Mouse (Mus musculus): Measurements from ENCODE around the gene Nol8.

DNA sequence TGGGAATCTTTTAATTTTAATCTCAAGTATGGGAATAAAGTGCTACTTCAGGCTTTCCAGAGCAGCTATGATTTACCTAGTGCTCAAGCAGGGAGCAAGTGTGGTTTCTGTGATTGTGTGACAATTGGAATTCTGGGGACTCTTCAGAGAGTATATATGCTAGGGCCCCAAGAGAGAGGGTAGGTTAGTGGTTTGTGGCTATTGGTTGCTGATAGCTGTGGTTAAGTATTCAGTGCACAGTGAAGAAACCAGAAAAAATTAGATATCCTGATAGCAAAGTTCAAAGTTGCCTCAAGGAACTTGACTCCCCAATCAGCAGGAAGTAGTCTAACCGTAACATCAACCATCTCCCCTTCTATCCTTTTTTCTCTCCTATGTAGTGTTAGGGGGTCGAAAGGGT is 24.9 kb downstream of the Nol8 start:
- TF ChIP-seq CTCF (IDR thresholded peaks at IDR 0.05): no peak
- TF ChIP-seq EP300 (IDR thresholded peaks at IDR 0.05; ENCODE audit: insufficient read depth, low read depth, low read length): no peak
